Mouse (Mus musculus): ENCODE results near the gene Serpina3g. TPM values are rescaled to one million over a fixed set of nuclear protein-coding genes. Genes with fewer than 3 reads are reported as not detected.

Serpina3g gene
- 0.25 and 0.68 TPM in 2 replicates for polyA plus RNA-seq (2012; rRNA removed)

DNA sequence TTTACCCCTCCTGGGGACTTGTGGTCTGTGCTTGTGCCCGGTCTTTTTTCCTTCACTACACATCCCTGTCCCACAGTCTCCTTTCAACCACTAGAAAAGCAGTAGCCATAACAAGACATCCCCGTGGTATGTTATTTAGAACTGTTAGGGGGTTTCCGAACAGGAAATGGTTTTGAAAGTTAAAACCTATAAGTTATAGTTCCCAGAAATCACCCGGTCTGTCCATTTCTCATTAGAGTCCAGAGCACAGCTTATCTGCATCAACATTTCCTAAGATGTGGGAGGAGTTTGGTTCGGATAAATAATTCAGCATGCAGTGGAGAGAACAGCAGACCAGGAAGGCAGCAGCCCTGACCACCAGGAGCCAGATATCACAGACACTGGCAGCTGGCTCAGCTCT is at the start of gene Serpina3g:
TSS of gene Serpina3g (plus strand) at position 331 of the 400 bp plus-strand sequence.

DNA sequence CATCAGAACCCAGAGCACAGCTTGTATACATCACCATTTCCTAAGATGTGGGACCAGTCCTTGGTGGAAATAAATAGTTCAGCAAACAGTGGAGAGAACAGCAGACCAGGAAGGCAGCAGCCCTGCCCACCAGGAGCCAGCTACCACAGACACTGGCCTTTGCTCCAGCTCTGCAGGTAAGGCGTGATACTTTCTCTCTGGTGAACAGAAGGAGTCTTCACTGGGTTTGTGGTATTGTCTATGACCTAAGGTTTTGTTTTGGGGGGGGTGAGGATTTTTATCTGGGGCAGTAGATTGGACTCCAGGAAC is 21.6 kb upstream of the Serpina3g start, which contains the start of gene Serpina3f:
TSS of gene Serpina3f (plus strand) at position 100 of the 309 bp plus-strand sequence.

GRCm38 (mm10) chr12:104262863-104263262 is 26.8 kb downstream of the Serpina3g start, which contains the start of gene Serpina3i:
Gene Serpina3i, plus strand, starts transcription at chr12:104263122.

Other genes starting within 250 kb of the Serpina3g start
- 0.08 and 0.10 TPM in 2 replicates for gene Serpina11, start 246.3 kb upstream of the Serpina3g start, polyA plus RNA-seq (2012; rRNA removed)
- gene Serpina9, start 222.5 kb upstream of the Serpina3g start, polyA plus RNA-seq (2012; rRNA removed) = 0.01 TPM in 1 of 2 replicates, not detected in the other
- gene Serpina12, start 191.8 kb upstream of the Serpina3g start, polyA plus RNA-seq (2012; rRNA removed) = not detected in 2 replicates
- not detected in 2 replicates for gene Serpina5, start 135.1 kb upstream of the Serpina3g start, polyA plus RNA-seq (2012; rRNA removed)
- not detected in 2 replicates for gene Serpina3a, start 123.5 kb upstream of the Serpina3g start, polyA plus RNA-seq (2012; rRNA removed)
- not detected in 2 replicates for gene Serpina3b, start 108.2 kb upstream of the Serpina3g start, polyA plus RNA-seq (2012; rRNA removed)
- not detected in 2 replicates for gene Serpina3c, start 82.4 kb upstream of the Serpina3g start, polyA plus RNA-seq (2012; rRNA removed)
- 0.15 and 0.25 TPM in 2 replicates for gene Serpina3f, start 21.7 kb upstream of the Serpina3g start, polyA plus RNA-seq (2012; rRNA removed)
- 0.05 and 0.07 TPM in 2 replicates for gene Serpina3i, start 26.9 kb downstream of the Serpina3g start, polyA plus RNA-seq (2012; rRNA removed)
- gene Serpina3j, start 78.3 kb downstream of the Serpina3g start, polyA plus RNA-seq (2012; rRNA removed) = not detected in 2 replicates
- gene Serpina3k, start 102.2 kb downstream of the Serpina3g start, polyA plus RNA-seq (2012; rRNA removed) = not detected in 2 replicates
- gene Serpina3m, start 102.2 kb downstream of the Serpina3g start, polyA plus RNA-seq (2012; rRNA removed) = not detected in 2 replicates
- not detected in 2 replicates for gene Serpina3n, start 170.5 kb downstream of the Serpina3g start, polyA plus RNA-seq (2012; rRNA removed)
- 1.2 and 13.8 TPM in 2 replicates for gene Gsc, start 237.1 kb downstream of the Serpina3g start, polyA plus RNA-seq (2012; rRNA removed)

Data from central nervous system, embryonic 11.5 days (tissue).